Mouse (Mus musculus): ENCODE measurements around the gene Sorl1.

Gene Sorl1

DNA sequence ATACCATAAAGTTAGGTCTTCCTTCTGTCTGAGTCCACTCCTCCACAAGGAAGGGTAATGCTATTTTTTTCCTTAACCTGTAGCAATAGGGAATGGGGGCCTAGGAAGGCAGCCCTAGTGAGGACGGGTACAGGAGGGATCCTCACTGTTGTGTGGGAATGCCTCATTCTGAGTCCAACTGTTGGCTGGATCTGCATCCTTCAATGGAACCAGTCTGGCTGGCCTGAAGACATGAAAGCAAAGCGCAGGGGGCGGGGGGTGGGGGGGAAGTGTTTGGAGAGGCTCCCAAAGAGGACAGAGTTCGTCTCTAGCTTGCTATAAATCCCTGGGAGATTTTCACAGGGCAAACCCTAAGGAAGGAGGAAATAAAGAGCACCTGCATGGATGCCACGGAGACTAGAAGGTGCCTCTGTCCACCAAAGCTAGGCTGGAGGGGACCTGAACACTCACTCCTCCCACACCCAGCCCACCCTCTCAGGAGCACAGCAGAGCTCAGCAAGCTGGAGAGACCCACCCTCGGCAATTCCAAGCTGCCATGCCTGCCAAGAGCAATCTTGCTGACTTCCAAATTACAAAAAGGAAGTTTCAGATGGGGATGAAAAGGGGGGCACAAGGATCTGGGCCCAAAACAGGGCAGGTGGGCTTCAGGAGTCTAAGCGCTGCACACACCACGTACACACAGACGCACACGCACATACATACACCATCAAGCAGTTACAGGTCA, 2.3 kb downstream of the Sorl1 start:
- no peak for DNase-seq

DNA sequence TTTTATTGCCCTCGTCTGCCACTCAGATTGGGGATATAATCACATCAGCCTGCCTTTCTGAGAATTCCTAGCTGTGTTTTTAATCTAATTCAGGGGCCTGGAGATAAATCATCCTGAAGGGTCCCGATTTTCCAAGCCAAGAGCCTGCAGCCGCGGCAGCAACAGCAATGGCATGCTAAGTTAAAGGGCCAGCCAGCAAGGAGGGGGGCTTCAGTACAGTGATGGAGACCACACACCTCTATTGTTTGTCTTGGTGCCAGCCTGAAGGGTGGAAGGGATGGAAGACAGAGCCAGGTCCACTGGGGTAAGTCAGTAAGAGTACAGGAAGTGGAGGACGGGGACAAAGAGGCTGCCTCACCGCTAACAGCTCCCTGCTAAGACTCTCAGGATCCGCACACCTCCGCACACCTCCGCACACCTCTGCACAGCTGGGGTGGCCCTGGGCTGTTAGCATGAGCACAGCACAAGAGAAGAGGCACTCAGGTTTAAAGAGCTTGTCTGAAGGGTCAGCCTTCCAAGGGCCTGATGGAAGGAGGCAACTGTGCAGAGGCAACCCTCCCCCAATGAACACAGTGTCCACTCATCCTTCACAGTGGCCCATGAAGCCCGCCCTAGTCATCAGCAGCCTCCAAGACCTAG, 7.6 kb downstream of the Sorl1 start:
- no peak for DNase-seq

DNA sequence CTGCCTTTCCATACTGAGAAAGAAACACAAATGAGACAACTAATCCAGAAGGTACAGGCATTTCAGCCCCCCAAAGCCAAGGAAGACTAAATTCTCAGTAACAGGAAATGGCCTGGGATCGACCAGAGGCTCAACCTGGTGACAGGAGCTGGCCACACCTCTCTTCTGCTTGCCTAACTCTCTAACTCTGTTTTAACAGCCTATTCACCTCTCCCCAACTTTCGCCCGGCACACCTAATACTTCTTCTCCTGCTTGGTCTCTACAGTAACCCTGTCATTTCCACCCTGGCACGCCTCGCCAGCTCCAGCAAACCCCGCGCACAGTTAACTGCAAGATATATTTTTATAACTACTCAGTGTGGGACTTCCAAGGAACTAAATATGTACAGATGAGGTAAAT, 9.0 kb downstream of the Sorl1 start:
- DNase-seq: peak; percentile 46

DNA sequence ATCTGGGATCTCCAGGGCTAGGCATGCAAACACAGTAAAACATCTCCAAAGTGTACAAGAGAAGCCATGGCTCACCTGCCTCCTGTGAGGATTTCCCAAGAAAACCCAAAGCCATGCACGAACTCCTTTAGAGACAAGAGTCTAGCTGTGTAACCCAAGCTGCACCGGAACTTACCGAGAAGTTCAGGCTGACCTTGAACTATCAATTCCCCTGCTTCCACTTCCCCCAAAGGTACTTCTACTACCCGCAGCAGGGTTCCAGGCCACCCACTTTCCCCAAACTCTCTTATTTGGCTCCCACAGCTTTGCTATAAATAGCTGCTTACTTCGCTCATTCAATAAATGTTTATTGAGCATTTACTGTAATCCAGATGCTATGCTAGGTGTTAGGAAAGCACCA, 10.8 kb downstream of the Sorl1 start:
- no peak for DNase-seq

DNA sequence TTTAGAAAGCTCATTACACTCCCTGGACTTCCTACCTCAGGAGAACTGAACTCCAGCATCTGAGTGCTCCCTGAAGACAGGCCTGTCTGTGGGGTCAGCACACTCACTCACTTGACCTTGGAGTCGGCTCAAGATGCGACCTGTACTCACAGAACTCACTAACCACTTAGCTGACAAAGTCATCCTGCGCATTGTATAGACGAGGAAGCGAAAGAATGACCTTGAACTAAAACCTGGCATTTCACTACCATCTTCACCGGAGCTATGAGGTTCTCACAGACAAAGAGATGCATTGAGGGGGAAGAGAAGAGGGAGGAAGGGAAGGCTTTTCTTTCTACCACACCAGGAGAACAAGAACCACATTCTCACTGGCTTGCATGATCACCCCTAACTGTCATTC, 11.4 kb downstream of the Sorl1 start:
- DNase-seq: no peak

DNA sequence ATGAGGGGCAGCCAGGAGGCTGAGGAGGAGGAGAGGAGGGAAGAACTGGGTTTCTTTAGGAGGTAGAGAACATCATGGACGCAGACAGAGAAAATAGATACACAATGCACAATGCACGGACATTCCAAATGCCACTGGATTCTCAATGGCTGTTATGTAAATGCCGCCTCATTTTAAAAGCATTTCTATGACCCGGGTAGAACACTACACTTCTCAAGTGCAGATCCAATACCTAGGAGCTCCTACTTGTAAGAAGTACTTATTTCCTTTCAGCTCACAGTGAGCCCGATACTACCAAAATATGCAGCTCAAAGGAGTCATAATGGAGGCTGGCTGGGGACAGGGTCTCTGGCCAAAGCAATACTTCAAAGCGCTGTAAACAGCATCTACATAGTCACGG, 12.8 kb downstream of the Sorl1 start:
- peak; percentile 56 for DNase-seq

DNA sequence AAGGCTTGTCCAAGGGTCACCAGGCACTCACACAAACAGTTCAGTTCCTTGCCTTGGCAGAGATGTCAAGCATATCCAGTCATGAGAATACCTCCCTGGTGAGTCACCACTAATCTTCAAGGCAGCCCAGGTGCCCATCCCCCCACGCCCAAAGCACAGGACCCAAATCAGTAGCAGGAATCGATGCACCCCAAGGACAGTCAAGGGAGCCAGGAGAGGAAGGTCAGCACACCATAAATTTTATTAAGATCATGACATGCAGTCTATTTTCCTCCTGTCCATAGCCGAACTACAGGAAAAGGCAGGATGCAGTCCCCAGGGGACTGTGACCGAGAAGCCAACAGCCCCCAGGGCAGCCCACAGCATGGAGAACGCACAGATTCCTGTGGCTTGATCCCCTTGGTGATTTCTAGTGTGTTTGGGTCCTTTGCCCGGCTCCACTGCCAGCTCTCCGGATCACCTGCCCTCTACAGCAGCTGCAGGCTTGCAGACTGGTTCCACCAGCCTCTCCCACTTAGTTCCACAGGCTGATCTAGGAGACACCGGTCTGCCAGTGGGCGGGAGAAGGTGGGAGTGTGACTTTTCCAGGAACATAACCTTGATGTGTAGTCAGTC, 14.2 kb downstream of the Sorl1 start:
- peak; percentile 86 for DNase-seq

DNA sequence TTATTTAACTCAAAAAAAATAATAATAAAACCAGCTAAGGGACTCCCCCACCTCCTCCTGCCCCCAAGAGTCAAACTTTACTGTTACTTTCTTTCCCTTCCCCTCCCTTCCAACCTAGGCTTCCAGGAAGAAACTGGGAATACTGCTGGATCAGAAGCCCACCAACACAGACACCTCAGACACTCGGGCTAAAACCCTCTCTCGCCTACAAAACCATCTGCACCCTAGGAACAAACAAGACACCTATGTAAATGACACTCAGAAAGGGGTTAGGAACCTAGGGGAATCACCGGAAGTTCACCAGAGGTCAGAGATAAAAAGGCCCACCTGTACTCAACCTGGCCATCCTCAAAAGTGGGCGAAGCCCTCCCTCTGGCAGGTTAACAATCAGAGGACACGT, 15.0 kb downstream of the Sorl1 start:
- no peak for DNase-seq

DNA sequence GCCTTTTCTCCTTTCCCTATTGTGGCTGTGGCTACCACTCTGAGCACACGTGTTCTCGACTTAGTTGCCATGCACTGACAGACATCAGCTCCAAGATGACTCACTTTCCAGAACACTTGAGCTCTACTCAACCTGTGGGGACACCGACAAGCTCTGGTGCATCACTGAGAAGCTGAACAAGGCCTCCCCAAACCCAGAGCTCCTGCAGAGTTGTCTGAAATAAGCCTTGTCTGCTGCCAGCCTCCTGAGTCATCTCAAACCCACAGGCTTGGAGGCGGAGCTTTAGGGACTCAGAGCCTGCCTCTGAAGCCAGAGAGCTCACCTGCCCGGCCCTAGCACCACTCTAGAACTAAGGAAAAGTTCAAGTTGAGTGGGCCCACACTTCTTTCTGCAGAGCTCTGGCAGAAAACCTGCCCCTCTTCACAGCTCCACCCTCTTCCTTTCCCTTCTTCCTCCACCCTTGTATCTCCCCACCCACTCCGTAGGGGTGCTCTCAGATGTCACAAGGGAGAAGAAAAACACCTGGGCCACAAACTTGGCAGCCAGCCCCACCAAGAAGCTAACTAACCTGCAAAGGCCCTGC, 15.6 kb downstream of the Sorl1 start:
- peak; percentile 89 for DNase-seq

DNA sequence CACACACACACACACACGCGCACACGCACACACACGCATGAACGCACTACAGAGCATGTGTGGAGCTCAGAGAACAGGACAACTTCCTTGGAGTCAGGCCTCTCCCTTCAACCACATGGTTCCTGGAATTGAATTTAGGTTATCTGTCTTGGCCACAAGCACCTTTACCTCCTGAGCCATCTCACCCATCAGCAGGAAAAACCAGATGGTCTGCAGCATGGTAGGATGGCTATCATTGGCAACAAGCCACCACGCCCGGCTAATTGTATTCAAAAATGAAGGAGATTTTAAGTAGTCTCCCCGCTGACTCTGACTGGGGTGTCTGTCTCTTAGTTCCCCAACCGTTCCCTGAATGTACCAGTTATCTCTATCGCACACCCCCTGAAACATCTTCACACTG, 17.0 kb downstream of the Sorl1 start:
- no peak for DNase-seq

DNA sequence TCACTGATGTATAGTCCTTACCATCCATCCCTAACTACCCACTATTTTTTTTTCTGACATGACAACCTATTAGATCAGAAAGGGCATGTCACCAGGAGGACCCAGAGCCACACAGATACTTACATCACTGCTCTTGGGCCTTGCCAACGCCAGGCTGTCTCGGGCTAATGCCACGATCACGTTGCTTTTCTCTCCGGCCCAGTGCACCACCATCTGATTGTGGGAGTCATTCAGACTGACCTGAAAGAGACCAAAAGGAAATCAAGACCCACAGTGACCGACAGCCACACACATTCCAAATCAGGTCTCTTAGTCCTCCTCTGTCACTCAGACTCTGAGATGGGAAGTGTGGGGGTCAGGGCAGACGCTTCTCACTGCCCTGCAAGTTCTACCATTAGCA, 17.8 kb downstream of the Sorl1 start:
- DNase-seq: no peak

DNA sequence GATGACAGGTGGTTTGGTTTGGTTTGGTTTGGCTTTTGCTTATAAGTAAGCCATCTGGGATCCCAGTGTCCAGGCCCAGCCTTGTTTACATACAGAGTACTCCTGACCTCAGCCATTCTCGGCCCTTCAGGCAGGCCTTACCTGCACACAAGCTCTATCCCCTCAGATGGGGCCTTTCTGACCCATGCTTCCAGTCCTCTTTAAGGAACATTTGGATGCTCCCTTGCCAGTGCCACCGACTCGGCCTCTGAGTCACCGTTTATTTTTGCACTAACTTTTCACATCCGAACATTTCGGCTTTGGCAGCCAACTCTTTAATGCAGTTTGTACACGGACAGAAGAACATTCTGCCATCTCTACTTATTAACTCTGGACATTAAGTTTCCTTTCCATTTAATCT, 20.6 kb downstream of the Sorl1 start:
- no peak for DNase-seq

DNA sequence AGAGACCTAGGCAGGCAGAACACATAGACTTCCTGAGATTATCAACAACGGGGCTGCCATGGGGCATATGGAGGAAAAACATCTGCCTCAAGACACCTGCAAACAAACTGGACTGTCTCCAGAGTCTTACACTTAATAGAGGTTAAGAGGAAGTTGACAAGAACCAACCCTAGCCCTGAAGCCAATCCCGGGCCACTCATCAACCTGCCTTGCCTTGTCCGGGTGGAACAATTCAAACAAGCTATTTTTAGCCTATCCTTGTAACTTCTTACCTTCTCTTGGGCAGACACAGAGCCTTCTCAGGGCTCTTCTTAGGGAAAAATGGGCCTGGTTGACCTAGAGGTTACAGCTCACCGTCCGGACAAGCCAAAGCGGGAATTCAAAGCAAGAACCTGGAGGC, 22.1 kb downstream of the Sorl1 start:
- peak; percentile 65 for DNase-seq

DNA sequence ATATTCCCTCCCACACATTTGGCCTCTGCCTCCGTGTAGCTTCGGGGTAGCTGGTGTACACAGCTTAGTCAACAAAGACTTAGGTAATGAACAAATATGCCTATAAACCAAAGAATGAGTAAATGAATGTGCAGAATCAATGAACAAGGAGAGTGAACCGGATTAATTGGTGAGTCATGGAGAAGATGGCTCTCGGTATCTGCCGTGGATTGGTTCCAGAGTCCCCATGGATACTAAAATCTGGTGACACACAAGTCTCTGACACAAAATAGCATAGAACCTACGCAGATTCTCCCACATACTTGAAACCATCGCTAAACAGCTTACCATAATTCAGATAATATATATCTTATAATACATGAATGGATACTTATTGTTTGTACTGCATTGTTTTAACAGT, 22.8 kb downstream of the Sorl1 start:
- DNase-seq: no peak

DNA sequence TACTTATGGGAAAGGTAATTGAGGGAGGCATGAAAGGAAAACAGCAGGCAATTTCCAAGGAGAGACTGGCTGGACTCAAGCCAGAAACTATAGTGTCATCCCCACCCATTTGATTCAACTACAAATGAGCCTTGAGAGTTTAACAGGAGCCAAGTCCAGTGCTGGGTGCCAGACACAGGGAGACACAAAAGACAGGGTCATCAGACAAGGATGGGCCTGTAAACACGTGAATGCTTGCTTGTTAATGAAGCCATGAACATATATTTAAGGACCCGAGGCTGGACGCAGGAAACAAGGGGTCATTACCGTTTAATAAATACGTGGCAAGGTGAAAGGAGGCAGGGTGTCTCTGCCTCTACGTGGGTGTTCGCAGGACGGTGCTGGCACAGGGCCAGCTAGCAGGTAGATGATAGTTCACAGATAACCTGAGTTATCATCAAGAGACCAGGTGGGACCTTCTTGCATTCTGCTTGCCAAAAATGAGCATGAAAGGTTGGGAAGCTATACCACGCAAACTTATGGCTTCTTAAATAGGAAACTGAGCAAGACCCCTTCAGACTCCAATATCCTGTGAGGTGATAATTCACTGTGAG, 23.4 kb downstream of the Sorl1 start:
- no peak for DNase-seq

DNA sequence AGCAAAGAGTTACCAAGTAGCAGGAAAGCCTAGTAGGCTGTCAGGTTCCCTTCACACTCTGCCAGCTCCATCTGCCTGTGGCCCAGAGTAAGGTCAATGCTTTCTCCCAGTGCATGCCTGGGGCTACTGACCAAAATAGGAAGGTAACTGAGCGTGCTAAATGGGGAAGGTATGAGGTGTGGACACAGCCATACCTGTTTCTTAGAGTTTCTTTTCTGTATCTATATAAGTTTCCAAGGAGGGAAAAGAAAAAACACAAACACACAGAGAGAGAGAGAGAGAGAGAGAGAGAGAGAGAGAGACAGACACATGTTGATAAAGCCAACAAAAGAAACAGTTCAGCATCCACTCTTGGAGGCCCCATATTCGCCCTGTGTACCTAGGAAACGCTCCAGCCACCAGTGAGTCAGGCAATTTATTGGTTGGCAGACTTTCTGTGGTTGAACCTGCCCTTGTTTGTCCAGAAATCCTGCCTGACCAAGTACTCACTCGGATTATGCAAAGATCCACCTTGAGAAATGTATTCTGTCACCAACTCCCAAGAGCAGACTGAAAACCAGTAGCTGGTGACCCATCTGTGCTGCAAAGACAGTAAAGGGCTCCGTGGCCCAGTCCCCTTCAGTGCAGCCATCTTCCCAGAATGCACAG, 25.5 kb downstream of the Sorl1 start:
- peak; percentile 65 for DNase-seq

DNA sequence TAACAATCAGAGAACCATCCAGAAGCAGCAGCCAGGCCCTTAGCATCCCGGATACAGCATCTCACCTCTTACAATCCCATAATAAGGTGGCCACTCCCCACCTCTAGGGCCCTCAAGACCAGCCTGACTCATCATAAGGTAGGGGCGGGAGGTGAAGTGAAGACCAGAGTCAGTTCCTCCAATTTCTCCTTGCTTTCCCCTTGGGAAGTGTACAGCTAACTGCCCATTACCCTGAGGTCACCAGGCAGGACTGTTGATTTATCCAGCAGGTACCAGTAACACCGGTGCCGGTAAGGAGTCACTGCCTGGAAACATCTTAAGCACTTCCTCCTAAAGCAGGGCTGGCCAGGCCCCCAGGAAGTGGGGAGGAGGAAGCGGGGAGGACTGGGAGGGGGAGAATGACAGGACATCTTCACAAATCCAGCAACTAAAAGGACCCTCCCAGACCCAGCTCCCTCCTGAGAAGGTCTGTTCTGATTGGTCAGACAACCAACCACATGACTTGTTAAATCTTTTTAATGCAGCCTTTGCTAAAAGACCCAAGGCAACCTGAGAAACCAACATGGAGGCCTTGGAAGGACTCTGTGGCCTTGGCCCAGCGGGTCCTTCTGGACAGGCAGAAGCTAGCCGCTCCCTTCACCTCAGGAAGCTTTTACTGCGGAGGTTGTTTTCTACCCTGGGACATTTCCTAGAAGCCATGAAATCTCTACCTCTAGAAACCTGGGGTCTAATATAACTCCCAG, 26.2 kb downstream of the Sorl1 start:
- DNase-seq: peak; percentile 27

DNA sequence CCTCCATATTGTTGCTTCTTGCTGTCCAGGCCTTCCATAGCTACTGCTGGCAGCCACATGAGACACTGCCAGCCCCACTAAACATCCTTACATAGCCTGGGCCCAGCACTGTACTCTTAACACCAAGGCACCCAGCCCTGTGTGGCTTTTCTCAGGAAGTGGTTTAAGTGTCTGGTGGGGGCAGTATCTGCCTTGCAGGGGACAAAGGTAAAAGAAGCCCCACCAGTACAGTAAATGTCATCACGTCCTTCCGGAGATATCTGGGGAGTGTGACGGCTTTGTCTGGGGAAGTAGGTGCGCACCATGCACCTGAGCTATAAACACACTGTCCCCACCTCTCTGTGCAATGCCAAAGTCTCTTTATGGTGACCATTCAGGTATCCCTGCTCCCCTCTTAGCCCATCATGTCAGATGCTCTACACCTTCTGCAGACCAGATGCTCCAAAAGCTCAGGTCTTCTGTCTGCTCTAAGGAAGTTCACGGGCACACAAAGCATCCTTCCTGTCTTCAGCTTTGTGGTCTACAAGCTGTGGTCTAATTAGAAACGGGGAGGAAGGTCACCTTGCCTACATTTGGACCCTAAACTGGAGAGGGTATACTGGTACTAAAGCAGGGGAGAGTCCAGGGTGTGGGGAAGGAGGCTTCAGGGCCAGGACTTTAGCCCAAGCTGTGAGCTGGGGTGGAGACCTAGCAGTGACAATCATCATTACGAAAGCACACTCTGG, 26.9 kb downstream of the Sorl1 start:
- no peak for DNase-seq

DNA sequence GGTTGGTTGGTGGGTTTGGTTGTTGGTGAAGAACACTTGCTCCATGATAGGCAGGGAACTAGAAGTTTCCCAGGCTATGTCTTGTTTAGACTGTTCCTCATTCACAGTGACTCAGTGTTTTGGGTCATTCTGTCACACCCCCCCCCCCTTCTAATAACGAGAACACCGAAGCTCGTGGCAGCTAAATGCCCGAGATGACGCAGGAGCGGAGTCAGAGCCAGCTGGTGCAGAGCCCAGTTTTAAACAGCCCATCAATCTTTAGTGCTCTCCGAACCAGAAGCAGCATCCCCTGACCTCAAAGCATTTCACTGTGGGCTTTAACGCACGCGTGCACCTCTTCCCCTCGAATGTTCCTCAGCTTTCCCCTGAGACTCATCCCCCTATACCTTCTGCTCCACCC, 29.3 kb downstream of the Sorl1 start:
- DNase-seq: peak; percentile 74

DNA sequence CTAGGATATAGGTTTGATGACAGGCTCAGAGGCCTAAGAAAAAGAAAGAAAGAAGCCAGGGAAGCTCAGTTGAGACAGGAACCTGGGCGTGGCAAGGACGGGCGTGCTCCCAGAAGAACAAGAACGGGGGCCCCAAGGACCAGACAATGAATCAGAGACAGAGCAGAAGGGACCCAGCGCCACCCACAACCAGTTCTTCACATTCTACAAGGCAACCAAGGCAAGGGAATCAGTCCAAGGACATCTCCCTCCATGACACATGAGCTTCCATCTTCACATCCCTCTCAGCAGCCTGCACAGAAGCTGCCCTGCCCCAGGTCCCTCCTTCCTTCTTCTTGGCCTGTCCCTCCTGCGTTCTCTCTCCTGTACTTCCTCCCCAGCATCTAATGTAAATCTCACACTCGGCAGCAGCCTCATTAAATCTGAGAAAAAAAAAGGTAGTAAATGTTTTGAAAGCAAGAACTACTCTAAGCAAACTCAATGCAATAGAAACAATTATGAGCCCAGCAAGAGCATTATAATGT, 30.0 kb downstream of the Sorl1 start:
- no peak for DNase-seq

DNA sequence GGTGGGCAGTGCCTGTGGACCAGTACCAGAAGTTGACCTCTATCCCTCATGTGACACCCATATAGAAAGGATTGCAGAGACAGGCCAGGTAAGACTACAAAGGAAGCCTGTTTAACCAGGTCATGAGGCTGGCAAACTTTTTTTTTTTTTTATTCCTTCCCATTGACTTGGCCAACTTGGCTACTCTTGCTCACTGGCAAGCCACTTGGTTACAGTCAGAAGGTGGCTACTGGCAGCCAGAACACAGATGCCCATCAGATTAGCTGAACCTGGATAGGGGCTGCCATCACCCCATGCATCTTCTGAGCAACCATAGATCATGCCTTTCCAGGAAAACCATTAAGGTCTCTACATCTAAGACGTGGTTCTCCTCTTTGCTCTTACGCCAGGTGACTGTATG, 31.3 kb downstream of the Sorl1 start:
- no peak for DNase-seq
